Mouse (Mus musculus) C2C12 (cell line): ENCODE data around the gene Gm14085. TPM values are rescaled to one million over a fixed set of nuclear protein-coding genes. Genes with fewer than 3 reads are reported as not detected.
"Not testable (repeated sequence)": the region's sequence is repeated elsewhere in the genome, so short reads cannot be mapped to it uniquely, and the experiment has no call there.

Experiments
- H3K27me3 ChIP-seq: one replicate; pipeline ENCODE4 v1.6.1; 2011; ENCODE audit not compliant: control insufficient read depth, insufficient read depth, insufficient read length
- H3K36me3 ChIP-seq: one replicate; pipeline ENCODE4 v1.6.1; 2011; ENCODE audit not compliant: control insufficient read depth, insufficient read depth
- H3K4me3 ChIP-seq: one replicate; pipeline ENCODE4 v1.5.1; 2011; ENCODE audit warnings: mild to moderate bottlenecking, control low read depth; ENCODE audit not compliant: poor library complexity, insufficient read depth, severe bottlenecking
- H3K79me2 ChIP-seq: one replicate; pipeline ENCODE4 v1.6.1; 2011; ENCODE audit not compliant: control insufficient read depth, insufficient read depth
- H3K79me3 ChIP-seq: one replicate; pipeline ENCODE4 v1.6.1; 2011; ENCODE audit warnings: low read depth, control low read depth
- H3ac ChIP-seq: one replicate; pipeline ENCODE3; 2011; ENCODE audit warnings: low read depth; ENCODE audit not compliant: control insufficient read depth, insufficient read length
- CEBPB ChIP-seq: IDR thresholded peaks from one replicate; pipeline ENCODE4 v1.6.1; 2011; ENCODE audit warnings: low read depth, mild to moderate bottlenecking, control low read depth, moderate library complexity
- CTCF ChIP-seq: IDR thresholded peaks from one replicate; pipeline ENCODE4 v1.5.1; 2011; ENCODE audit not compliant: control insufficient read depth, insufficient read depth, insufficient read length
- FOSL1 ChIP-seq: IDR thresholded peaks from one replicate; pipeline ENCODE4 v1.8.0; 2011; ENCODE audit warnings: mild to moderate bottlenecking, low read length; ENCODE audit not compliant: poor library complexity, insufficient read depth, severe bottlenecking
- MAX ChIP-seq: IDR thresholded peaks from one replicate; pipeline ENCODE4 v1.6.1; 2011; ENCODE audit warnings: mild to moderate bottlenecking, control low read depth
- MYOD1 ChIP-seq: IDR thresholded peaks from one replicate; pipeline ENCODE4 v1.6.1; 2011; ENCODE audit warnings: low read depth; ENCODE audit not compliant: control insufficient read depth, insufficient read length
- MYOG ChIP-seq: IDR thresholded peaks from one replicate; pipeline ENCODE4 v1.6.1; 2011; ENCODE audit not compliant: control insufficient read depth, insufficient read length; ENCODE audit errors: extremely low read depth
- USF1 ChIP-seq: IDR thresholded peaks from one replicate; pipeline ENCODE4 v1.6.1; 2011; ENCODE audit warnings: low read depth, mild to moderate bottlenecking, control low read depth, moderate library complexity
- polyA plus RNA-seq: library from polyadenylated mRNA; unstranded; fragments of >200 nt; fragmentation: generic; extraction: Trizol; gene quantifications from one replicate; pipeline ENCODE4 v1.2.1, GENCODE M21; 2012; ENCODE audit warnings: missing spikeins

The Gm14085 gene
- polyA plus RNA-seq, 1 experiment = not detected

DNA sequence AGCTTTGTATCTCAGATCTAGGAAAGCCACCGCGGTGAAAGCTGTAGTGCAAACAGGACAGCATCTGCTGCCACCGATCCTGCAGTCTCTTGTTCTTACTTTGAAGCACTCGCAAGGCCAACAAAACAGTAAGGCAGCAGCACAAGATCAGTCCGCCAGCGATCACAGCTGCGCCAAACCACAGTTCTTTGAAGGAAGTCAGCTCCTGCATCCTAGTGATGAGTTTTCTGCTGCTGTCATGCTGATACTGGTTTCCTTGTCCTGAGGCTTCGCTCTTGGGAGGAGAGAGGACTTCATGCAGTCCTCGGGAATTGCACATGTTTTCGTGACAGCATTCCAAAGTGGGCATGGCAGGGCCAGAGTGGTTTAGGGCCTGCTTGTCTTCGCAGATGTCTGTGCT, 17.8 kb upstream of the Gm14085 start:
- Histone ChIP-seq H3K79me3 (no peaks in the 10 kb centered on the region), H3ac (no peak overlapping the region), H3K27me3 (no peaks in the 10 kb centered on the region), H3K36me3 (no peaks in the 10 kb centered on the region), H3K4me3 (no peak overlapping the region), H3K79me2 (no peaks in the 10 kb centered on the region)
- TF ChIP-seq CEBPB = no peak
- TF ChIP-seq CTCF = no peak
- TF ChIP-seq MAX = no peak
- TF ChIP-seq FOSL1 = no peak
- no peak for TF ChIP-seq MYOD1
- no peak for TF ChIP-seq MYOG
- TF ChIP-seq USF1 = no peak

DNA sequence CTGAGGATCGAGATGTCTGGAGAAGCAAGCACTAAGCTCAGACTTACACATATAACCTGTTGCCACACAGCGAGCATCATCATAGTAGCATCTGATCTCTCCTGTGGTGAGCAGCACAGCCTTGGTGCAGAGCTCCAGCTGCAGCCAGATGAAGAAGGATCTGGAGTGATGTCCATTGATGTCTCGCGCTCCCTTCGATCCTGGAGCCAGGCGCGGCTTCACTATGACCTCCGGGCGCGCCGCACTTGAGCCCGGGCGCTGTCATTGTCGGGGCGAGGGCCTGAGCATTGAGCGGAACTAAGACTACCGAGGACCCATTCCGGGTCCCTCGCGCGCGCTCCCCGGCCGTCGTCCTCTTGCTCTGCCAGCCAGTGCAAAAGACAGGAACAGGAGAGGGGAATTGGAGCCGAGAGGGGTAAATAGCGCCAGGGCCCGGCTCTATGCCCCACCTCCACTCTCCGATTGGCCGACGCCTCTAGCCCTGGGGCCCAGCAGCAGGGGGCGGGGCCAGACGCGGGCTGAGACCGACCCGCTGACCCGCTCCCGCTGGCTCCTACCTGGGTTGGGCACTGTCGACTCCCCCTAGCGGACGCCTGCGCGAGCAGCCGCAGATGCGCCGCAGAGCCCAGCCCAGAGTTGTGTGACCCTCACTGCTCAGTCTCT, 17.3 kb upstream of the Gm14085 start:
- TF ChIP-seq USF1 = no peak
- TF ChIP-seq CEBPB = no peak
- TF ChIP-seq MYOG = no peak
- peak; percentile 85 for TF ChIP-seq CTCF
- no peak overlapping the region for H3K4me3 ChIP-seq
- H3ac ChIP-seq = peak overlapping the region; percentile 52
- H3K79me2 ChIP-seq = no peaks in the 10 kb centered on the region
- H3K27me3 ChIP-seq = no peaks in the 10 kb centered on the region
- H3K79me3 ChIP-seq = no peaks in the 10 kb centered on the region
- H3K36me3 ChIP-seq = no peaks in the 10 kb centered on the region

DNA sequence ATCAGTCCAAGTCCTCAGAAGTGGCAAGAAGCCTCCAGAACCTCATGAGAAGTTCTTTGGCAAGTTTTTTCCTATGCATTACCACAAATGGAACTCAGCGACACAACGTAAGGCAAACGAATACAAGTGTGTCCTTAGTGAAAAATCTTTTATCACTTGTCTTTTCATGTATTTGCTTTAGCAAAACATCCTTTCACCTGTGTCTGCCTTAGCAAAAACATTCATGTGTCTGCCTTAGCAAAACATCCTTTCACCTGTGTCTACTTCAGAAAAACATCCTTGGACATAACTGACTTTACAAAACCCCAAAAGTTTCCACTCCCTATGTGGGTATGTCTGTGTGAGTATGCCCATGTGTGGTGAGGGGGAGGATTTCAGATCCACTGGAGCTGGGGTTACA, 15.5 kb upstream of the Gm14085 start:
- Histone ChIP-seq H3K27me3 (no peaks in the 10 kb centered on the region), H3K79me2 (no peaks in the 10 kb centered on the region), H3K4me3 (no peak overlapping the region), H3ac (no peak overlapping the region), H3K79me3 (no peaks in the 10 kb centered on the region), H3K36me3 (no peaks in the 10 kb centered on the region)
- TF ChIP-seq CTCF = no peak
- no peak for TF ChIP-seq USF1
- no peak for TF ChIP-seq MYOG
- no peak for TF ChIP-seq CEBPB
- TF ChIP-seq FOSL1 = no peak
- no peak for TF ChIP-seq MAX
- no peak for TF ChIP-seq MYOD1

DNA sequence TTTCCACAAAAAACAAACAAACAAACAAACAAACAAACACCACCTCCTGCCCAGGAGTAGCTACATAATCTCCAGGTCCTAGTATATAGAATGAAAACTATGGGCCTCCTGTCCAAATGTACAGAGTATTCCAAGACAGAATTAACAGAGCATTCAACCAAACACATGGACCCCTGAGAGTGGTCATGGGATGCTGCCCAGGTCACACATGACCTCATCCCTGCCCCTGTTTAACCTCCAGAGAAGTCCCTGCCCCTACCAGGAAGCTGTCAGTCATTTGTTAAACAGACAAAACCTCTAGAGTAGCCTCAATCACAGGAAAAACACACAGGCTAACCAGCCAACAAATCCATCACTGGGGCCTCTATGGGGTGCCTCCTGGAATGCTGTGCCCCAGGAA, 8.2 kb upstream of the Gm14085 start:
- H3K36me3 ChIP-seq = no peaks in the 10 kb centered on the region
- no peak overlapping the region for H3K4me3 ChIP-seq
- TF ChIP-seq MYOG (no peak), FOSL1 (no peak), CTCF (no peak), CEBPB (no peak), MYOD1 (no peak), USF1 (no peak), MAX (no peak)

DNA sequence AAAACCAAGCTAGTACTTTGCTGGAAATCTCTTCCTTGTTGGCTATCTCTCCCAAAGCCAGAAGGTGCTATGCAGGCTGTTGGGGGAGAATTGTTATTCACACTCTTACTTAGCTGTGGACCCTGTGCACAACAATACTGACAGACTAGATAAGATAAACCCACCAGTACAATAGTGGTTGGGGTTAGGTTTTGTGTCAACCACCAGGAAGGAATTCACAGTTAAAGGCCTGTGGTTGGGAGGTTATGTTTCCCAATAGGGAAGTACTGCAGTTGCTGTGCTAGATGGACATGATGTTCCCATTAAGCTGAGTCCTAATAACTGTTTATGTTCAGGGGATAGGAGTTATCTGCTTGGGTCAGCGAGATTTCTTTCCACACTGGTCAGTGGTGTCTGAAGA, 954 bp upstream of the Gm14085 start:
- not testable (repeated sequence) for H3K4me3 ChIP-seq, H3ac ChIP-seq, H3K79me2 ChIP-seq, H3K27me3 ChIP-seq, H3K36me3 ChIP-seq, H3K79me3 ChIP-seq

More for the DNA sequence above, 8.2 kb upstream of the Gm14085 start:
- H3K27me3 ChIP-seq = no peaks in the 10 kb centered on the region
- no peak overlapping the region for H3ac ChIP-seq
- H3K79me3 ChIP-seq = no peaks in the 10 kb centered on the region
- H3K79me2 ChIP-seq = no peaks in the 10 kb centered on the region

DNA sequence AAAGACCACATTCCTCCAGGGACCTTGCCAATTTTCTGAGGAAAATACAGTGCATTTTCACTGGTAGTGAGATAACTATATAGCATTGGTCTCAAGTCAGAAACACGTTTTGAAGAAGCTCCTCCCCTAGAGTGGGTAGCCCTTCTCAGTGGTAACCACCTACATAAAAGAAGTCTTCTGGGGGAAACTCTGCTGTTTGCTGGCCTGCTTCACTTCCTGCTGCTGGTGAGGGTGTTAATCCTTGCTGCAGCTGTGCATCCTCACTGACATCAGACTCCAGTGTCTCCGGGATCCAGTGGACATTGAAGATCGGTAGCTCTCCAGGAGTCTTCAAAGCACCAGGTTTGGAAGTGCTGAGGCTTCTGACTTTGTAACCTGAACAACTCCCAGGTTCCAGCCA, 913 bp downstream of the Gm14085 start:
- not testable (repeated sequence) for H3K79me3 ChIP-seq, H3K36me3 ChIP-seq, H3K79me2 ChIP-seq, H3K4me3 ChIP-seq, H3K27me3 ChIP-seq, H3ac ChIP-seq

DNA sequence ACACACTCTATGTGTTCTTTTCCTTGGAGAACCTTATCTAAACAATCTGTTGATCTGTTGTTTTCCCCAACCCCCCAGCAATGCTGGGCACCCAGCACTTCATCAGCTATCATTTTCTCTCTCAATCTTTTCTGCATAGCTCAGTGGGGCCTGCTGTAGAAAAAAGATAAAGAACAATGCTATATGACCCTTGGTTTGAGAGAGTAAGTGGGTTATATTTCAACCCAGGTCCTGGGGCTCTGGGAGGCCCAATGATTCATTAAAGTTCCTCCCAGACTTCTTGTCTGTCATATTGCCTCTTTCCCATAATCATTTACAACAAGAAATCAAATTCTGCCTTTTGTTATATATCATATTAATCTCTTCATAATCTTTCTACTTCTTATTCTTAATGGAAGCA, 1.4 kb downstream of the Gm14085 start:
- H3K27me3 ChIP-seq, H3K79me3 ChIP-seq, H3ac ChIP-seq, H3K4me3 ChIP-seq, H3K36me3 ChIP-seq, H3K79me2 ChIP-seq: not testable (repeated sequence)
